Mouse (Mus musculus): Measurements from ENCODE around the gene Mapk1ip1l.

GRCm38 (mm10) chr14:47279058-47279457, 19.0 kb upstream of the Mapk1ip1l start:
- TF ChIP-seq UBTF (IDR thresholded peaks at IDR 0.05; ENCODE audit: low read depth, low read length) (no peak), NELFE (IDR thresholded peaks at IDR 0.05; ENCODE audit: low read depth, low read length) (no peak), CTCF (conservative IDR thresholded peaks at IDR 0.05 in 1 of 2, IDR thresholded peaks at IDR 0.05 in 1 of 2; ENCODE audit: low read depth in 2 of 2, low read length in 2 of 2) (no peak), MAX (IDR thresholded peaks at IDR 0.05; ENCODE audit: low read length) (no peak), E2F4 (IDR thresholded peaks at IDR 0.05; ENCODE audit: insufficient replicate concordance, low read depth, low read length) (no peak), EP300 (IDR thresholded peaks at IDR 0.05; ENCODE audit: low read length) (no peak), POLR2A (IDR thresholded peaks at IDR 0.05; ENCODE audit: low read depth, low read length) (no peak), RCOR1 (conservative IDR thresholded peaks at IDR 0.05; ENCODE audit: low read depth, low read length) (no peak), ELF1 (IDR thresholded peaks at IDR 0.05; ENCODE audit: low read depth, low read length) (no peak), ZNF384 (IDR thresholded peaks at IDR 0.05; ENCODE audit: low read depth, low read length) (no peak), CHD2 (IDR thresholded peaks at IDR 0.05; ENCODE audit: low read length) (no peak), MAFK (IDR thresholded peaks at IDR 0.05; ENCODE audit: insufficient replicate concordance, low read length) (no peak), HCFC1 (IDR thresholded peaks at IDR 0.05; ENCODE audit: low read depth, low read length) (no peak)
